Mouse (Mus musculus) bone marrow, adult 2 months (tissue): ENCODE measurements around the gene Limk2.

Source experiments
- CTCF ChIP-seq: fragments of 200-500 bp; IDR thresholded peaks from 2 replicates; pipeline ENCODE4 v1.5.1; 2011; ENCODE audit warnings: low read length, control low read depth; ENCODE audit not compliant: control insufficient read depth, insufficient read depth
- POLR2A ChIP-seq: fragments of 200-500 bp; IDR thresholded peaks from 2 replicates; pipeline ENCODE4 v1.6.1; 2011; ENCODE audit warnings: low read depth, mild to moderate bottlenecking, control low read depth, low read length, borderline replicate concordance; ENCODE audit not compliant: control insufficient read depth

DNA sequence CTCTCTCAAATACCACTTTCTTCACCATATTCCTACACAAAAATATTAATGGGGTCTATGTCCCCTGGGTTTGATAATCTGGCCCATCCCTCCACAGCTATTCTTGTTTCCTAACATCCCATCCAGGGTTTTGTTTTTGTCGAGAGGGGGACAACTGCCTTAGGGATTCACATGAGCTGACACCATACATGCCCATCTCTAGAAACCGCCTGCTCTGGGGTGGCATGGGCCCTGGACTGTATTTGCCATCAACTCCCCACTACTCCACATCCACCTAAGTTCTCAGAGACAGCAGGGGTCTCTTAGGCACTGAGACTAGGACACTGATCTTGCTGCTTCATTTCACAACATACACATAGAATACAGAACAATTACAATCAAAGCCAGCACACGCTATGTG lies 22.5 kb upstream of the Limk2 start:
- TF ChIP-seq CTCF (no peak), POLR2A (no peak)
